Mouse (Mus musculus): ENCODE measurements around the gene Nsmce4a.
"Not testable (repeated sequence)": the region's sequence is repeated elsewhere in the genome, so short reads cannot be mapped to it uniquely, and the experiment has no call there.

Nsmce4a gene

DNA sequence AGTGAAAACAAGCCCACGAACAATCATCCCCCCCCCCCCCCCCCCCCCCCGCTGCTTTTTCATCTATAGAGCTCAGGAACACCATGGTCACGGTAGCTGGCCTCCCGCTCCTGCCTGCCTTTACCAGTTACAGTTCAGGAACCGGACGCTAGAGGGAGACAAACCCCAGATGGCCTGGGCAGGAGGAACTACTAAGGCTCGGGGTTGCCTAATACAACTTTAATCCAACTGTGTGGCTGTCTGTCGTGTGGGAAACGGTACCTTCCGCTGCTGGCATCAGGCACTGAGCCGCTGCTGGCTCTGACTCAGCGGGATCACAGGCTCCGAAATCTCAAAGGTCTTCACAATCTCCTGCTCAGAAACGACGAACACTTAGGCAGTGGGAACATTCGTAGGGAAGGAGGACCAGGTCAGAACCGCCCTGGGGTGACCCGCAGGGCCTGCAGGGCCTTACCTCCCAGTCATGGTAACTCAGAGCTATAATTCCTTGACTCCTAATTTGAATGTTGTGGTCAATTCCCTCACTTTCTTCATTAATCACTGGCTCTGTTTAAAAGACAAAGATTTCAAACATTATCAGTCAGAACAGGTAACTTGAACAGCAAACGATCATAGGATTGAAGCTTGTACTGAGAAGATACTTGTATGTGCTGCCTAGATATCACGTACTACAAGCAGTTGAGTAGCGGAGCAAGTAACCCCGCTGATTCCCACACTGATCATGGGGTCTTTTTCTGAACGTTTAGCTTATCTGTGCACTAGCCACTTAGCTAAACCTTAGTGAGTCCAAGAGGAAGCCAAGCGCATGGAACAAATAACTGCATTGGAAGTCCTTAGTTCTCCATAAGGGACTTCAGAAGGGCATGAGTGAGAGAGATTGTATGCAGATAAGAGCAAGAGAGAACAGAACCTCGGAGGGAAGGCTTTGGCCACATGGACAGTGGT is 39.3 kb downstream of the Nsmce4a start:
- DNase-seq: peak; percentile 81

DNA sequence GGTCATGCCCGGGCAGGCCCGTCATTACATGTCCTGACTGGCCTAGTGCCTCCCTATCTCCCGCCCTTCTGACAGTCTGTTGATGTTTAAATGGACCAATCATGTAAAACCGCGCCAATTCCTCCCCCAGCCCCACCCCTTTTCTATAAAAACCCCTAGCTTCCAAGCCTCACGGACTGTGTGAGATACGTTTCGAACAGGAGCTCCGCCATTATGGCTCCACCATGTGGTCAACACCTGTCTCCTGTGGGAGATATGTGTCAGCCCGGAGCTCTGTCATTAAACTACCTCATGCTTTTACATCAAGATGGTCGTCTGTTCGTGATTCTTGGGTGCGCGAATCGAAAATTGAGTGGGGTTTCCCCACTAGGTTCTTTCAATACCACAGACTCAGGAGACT is 41.8 kb downstream of the Nsmce4a start:
- not testable (repeated sequence) for DNase-seq

DNA sequence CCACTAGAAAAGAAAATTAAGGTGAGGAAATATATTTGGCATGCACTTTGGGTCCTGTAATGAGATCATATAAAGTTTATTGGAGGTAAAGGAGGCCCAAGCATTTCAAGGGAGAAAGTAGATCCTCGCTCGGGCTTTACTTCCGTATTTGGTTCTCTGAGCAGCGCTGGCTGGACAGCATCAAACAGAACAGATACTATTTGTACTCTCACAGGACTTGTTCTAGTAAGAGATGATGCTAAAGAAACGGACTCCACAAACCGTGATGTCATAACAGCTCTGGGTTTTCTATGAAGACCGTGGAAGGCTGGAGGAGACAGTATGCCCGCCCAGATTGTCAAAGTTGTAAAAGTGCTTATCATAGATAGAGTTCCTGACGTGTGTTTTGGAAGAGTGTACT is 45.6 kb downstream of the Nsmce4a start:
- no peak for DNase-seq

DNA sequence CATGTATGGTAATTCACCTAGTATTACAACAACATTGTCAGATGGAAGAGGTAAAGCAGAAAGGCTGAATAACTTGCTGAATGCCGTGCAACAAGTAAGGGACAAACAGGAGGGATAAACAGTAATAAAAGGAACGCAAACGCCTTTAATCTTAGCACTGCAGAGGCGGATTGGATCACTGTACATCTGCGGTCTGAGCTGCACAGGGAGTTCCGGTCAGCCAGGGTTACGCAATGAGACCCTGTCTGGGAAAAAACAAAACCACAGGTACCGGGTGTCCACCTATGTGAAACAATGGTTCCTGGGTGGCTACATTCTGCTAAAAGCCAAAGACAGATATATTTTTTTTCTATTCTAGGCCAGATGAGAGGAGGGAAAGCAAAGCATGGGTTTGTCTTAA is 49.5 kb downstream of the Nsmce4a start:
- DNase-seq: no peak

DNA sequence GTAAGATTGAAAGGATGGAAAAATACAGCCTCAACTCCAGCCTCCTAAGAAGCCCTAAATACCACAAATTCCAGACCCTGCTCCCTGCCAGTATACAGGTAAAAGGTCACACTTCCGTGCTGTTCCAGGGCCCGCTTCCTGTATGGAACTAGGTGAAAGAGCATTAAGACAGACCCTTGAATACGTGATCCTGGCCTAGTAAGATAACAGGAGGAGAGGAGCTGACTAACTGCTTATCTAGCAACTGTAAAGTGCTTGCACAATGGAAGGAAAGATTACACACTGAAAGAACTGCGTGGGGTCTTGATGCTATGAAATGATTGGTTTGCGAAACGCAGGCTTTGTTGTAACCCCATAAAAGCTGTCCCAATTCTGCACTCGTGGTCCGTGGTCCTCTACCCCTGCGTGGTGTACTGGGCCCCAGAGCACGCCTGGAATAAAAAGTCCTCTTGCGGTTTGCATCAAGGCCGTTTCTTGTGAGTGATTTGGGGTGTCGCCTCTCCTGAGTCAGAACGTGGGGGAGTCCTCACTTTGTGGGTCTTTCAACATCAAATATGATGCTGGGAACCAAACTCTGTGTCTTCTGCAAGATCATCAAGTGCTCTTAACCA is 52.0 kb downstream of the Nsmce4a start:
- DNase-seq: no peak

DNA sequence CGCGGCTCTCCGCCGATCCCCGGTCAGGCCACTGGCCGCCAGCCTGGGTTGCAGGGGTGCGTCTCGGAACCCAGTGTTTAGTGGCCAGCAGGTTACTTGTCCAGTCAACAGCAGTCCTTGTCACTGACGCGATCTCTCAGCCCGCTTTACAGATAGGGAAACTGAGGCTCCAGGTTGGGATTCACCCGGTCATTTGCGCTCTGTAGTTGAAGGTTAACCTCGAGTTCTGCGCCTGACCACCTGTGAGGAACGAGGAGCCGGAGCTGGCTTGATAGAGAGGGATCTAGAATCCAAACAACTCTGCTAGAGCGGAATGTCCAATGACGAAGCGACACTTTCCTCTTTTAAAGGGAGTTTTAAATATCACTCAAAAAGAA is 52.9 kb downstream of the Nsmce4a start, which contains the start of gene Ate1:
TSS of gene Ate1 (minus strand) at position 321 of the 377 bp plus-strand sequence.
- no peak for DNase-seq

DNA sequence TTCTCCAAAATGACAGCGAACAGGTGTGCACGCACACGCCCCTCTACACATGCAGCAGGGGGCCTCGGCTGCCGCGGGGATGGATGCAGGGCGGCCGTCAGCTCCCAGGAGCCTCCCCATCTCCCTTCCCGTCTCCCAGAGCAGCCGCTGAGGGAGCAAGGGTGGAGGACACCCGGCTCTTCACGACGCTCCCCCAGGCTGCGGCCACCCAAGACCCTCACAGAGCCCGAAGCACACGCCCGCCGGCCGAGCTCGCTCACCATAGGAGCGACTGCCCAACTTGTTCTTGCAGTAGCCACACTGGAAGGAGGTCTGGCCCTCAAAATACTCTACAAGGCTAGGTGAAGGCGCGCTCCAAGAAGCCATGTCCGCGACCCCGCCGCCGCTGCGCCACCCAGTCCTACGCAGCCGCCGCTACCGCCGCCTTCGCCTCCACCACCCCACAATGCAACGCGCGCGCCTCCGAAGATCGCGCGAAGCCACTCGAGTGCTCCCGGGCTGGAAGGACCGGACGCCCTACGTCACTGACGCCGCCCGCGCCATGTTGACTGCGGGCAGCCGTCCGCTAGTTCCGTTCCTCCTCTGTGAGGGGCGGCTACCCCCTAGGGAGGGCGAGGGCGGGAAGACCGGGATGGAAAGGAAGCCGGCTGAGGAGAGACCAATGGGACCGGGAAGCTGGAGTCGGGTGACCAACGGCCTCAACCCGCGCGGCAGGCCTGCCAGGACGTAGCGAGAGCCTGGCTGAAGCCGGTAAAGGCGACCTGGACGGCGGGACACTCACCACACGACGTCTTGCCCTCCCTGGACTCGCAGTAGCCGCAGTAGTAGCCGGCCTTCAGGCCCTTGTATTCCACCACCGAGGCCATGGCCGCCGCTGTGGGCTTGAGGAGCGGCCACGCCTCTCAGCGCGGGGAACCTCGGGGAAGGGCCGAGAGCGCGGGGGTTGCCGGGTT is 53.5 kb downstream of the Nsmce4a start:
- DNase-seq: peak; percentile 98

DNA sequence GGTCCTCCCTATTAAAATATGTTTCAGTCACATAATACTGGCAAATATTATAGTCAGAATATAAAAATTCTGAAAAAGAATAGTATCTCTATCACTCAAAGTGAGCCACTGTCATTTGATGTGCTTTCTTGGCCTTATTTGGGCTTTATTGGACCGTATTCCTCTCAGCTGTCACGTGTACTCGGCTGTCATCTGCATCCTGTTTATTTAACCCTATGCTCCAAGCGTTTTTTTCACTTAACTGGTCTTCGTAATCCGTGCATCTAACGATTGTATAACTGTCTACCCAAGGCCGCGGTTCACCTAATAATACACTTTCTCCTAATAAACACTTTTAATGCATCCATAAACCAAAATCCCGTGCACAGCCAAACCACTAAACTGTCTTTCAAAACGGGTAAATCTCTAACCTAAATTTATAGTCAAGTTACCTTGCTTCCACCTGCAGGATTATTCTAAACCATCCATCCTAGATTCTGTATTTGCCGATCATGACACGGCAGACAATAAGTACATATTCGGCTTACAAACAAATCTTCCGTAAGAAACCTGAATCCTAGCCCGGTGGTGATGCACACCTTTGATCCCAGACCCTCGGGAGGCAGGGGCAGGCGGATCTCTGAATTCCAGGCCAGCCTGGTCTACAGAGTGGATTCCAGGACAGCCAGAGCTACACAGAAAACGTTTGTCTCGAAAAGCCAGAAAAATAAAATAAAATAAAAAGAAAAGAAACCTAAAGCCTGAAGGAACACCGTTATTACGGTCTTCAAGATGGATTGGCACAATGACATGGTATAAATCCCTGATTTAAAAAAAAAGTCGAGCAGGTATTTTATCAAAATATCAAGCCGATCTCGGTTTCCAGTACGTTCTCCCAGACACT is 54.5 kb downstream of the Nsmce4a start:
- no peak for DNase-seq

DNA sequence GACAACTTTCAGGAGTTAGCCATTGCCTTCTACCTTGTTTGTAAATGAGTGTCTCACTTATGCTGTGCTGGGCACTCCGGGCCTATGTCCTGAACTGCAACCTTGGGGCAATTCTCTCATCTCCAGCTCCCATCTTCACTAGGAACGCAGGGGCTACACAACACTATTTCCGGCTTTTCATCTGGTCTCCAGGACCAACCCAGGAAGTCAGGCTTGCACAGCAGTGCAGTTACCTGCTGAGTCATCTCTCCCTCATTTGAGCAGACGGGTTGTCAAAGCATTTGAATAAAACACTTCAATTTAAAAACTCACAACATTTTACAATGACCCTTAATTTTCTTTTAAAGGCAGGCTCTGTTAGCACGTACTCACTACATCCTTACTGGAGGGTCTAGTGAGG is 62.7 kb downstream of the Nsmce4a start:
- DNase-seq: no peak

DNA sequence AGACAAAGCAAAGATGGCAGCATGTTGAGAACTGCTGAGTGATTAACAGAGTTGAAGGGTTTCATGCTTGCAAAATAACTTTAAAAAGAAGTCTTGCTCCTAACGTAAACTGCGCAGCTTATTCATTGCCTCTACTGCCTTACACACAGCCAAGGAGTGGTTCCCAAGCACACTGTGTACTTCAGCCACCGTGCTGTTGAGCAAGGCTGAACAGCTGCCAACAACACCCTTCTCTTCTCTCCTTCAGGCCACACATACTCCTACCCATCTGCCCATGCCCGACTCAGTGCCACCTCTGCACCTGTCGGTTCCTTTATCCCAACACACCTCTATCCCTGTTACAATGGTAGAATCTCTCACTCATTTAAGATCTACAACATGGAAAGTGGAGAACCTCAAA is 69.9 kb downstream of the Nsmce4a start:
- DNase-seq: no peak

DNA sequence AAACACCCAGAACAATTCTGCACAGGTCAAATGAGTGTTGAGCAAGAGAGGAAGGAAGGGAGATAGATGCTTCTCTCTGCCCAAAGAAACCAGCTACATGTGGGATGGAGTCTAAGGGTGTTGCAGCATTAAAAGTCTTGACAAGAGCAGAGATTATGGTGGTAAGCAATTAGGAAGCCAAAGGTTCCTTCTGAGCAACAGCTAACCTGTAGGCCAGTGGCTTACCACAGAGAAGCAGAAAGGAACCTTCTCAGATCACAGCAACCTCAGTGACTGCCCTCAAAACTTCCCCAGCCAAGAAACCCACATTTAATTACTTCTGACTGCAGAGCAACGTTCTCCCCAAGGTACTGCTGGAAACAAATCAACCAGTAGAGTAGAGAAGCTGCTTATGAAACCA is 71.4 kb downstream of the Nsmce4a start:
- no peak for DNase-seq

DNA sequence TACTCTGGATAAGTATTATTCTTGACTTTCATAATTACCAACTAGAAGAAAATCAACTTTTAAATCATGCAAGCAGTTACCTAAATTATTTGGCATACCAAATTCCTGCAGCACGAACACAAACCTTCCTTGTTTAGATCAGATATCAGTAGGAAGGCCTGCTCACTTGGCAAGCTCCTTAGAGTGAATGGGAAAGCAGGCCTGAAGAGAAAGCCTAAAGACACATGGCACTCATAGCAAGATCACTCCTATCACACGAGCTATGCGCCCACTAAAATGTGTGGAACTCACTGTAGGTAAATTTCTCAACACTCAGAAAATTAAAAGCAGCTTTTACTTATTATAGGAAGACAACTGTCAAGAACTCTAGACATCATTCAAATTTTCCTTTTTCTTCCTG is 79.6 kb downstream of the Nsmce4a start:
- no peak for DNase-seq

DNA sequence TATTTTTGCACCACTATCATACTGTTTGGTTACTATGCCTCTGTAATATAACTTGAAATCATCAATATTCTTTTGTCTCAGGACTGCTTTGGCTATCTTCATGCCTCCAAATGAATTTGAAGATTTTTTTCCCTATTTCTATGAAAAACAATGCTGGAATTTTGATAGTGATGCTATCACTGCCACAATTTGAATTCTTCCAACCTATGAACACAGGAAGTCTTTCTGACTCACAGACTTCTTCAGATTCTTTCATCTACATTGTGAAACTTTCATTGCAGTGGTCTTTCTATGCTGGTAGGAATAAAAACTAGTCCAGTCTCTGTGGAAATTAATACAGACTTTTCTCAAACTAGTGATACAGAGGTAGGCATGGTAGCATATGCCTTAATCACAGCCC is 80.9 kb downstream of the Nsmce4a start:
- DNase-seq: no peak
